Mouse (Mus musculus): Measurements from ENCODE around the gene Sspn. TPM values are rescaled to one million over a fixed set of nuclear protein-coding genes. Genes with fewer than 3 reads are reported as not detected.

Sspn gene
- total RNA-seq, 2 experiments from 2014 or later = 4.1 to 4.5 TPM

DNA sequence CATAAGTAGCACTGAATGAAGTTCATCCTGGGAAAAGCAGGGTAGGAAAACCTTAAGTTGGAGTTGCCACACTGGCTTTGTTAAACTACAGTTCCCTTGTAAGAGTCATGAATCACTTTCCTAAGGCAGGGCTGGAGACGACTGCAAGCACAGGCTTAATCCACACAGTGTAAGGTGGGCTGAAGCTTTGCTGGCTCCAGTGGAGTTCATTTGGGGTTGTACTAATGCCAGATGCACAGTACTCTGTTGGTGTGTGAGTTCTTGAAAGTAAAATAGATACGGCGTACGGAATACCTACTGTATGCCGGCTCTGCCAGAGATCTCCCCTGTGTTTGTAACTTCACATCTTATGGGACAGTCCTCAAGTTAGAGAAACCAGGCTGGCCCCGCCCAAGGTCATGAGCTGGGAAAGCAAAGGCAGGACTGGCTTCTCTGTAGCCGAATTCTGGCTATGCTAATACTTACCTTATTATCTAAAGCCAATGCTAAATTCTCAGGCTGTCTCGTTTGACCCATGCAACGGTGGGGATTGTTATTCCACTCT lies 3.3 kb downstream of the Sspn start:
- no peak for DNase-seq

DNA sequence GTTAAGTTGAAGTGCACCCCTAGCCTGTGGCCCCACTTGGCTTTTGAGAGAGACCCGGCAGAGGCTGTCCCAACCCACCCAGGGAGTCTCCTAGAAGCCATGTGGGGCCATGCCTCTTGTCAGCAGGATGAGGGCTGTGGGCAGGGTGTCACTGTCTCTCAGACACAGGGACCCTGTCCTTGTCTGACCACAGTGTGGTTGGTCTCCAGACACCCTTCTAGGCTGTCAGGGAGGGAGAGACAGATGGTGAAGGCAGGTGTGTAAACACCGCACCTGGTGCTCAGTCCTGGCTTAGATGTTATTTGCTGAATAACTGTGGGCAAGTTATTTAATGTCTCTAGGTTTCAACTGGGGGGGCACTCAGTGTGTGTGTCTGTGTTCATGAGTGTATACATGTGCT lies 4.5 kb downstream of the Sspn start:
- DNase-seq = no peak

DNA sequence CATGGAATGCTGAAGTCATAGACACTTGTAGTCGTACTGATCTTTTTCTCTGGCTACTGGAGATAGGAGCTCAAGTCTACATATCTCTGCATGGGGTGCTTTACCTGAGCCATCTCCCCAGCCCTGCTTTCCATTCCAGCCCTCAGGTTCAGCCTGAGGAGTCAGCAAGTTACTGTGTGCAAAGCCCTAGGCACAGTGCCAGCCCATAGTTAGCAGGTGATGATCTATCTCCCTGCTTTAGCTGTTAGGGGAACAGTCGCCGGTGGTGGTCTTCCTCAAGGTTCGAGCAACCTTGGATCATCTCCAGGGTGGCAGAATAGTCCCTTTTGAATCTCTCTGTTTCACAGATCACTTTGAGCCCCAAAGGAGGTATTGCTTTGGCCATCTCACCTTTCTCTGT lies 5.1 kb downstream of the Sspn start:
- no peak for DNase-seq

DNA sequence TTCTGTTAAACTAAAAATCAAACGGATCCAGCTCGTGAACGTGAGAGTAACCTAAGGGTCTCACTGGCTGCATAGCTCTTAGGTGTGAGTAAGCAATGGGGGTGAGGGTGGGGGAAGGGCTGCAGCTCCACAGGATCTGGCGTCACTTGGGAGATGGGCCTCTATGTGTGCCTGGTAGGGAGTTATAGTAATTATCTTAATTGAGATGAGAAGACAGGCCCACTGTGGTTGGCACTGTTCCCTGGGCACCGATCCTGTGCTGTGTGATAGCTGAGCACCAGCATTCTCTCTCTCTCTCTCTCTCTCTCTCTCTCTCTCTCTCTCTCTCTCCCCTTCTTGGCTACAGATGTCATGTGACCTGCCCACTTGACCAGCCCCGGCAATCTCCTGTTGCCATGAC lies 9.4 kb downstream of the Sspn start:
- DNase-seq = no peak

DNA sequence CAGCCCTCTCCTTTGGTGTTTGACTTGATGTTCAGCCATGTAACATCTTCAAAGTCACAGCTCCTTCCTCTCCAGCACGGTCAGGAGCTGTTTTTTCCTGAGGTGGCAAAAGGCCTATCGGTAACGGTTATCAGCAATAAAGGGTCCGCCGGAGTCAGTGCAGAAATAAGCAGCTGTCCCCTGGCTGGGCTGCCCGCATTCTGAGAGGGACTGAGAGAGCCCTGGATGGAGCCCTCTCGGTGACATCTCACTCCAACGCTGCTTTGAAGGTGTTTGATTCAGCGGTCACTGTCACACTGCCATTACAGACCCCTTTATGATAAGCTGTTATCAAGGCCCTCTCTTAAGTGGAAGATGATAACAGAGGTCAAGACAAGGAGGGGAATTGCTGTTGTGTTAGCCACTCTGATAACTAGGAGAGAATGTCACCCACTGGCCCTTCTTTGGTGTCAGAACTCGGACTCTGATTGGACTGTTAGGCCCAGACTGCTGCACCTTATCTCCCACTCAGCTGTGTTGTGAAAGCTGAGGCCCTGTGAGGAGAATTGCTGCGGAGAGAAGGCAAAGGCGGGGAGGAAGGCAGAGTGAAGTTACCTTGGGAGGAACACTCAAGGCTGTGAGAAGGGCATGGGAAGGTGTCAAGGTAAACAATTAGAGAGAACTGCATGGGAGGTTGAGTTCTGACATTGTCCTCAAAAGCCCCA lies 11.0 kb downstream of the Sspn start:
- no peak for DNase-seq

DNA sequence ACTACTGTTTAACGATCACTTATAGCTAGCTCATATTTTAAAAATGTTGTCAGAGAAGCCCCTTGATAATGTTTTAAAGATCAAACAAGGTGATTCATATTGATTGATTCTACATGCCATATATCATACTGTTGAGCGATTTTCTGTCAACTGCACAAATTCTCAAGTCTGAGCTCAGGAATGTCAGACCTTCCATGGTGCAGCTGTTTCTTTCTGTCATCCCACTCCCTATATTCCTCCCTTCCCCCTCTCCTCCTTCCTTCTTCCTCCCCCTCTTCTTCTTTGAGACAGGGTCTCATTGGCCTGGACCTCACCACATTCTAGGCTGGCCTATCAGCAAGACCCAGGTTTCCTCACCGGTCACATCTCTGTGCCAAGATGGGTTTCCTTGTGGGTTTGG lies 12.0 kb downstream of the Sspn start:
- no peak for DNase-seq

DNA sequence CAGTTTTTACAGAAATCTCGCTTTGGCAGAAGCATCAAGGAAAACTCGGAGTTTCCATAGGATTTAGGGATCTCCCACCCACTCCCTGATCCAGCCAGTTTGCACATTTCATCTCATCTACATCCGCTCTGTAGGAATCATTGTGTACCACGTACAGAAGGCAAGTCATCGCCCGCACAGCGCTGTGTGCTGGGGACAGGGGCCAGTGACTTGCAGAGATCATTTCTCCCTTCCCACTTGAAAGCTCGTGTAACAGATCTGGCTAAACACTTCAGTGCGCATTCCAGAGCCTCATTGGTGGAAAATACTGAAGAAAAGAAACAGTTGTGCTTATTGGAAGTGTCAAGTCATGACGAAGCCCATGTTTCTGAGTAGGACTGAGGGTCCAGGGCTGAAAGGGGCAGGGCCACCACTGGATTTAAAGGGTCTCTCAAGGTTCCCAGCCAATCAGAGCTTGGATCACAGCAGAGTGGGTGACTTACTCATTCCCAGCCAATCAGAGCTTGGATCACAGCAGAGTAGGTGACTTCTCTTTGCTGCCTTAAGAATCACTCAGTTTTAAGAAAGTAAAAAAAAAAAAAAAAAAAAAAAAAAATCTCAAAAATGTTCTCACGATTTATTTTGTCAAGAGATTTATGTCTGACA lies 14.4 kb downstream of the Sspn start:
- DNase-seq = no peak

DNA sequence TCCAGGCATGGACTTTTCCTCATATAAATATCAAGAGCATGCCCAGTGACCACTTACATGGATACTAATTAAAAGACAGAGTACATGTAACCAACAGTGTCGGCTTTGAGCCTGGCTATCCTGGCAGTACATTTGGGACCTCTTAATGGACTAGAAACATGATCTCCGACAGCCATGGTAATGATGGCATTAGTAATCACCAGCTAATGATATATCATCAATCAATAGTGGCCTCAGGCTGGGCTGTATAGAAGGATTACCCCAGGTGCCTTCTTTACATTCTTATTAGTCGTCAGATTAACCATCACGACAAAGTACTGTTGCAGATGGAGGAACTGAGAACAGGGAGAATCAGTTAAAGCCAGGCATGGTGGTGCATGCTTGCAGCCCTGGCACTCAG lies 17.6 kb downstream of the Sspn start:
- DNase-seq = no peak

DNA sequence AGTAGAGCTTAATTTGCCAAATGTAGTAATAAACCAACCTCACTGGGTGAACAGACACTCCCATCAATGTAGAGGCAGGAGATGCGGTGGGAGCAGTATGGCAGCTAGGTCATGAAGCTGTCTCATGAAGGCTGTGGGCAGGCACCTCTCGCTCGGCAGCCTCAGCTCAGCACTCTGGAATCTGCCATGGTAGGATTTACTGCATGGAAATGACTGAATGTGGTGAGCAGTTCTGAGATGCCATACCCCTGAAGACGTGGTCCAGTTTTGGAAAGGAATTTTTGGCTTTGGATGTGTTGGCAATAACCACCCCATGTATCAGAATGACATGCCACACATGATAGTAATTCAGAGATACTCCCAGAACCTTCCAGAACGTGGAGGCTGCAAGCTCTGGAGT lies 19.2 kb downstream of the Sspn start:
- no peak for DNase-seq

DNA sequence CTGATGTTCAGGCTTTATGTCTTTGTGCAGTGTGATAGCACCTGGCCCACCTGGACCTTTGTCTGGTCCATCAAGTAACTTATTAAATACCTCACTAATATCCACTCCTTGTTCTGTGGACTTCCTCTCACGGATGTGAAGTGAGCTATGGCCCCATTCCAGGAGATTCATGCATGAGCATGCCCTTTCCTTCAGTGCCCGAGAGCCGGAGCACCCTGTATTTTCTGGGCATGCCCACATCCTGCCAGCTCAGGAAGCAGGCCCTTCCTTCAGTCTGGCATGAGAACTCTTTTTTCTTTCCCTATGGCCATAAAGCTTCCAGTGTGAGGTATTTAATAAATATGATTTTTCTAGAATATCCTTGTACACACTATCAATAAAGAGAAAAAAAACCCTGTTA lies 21.2 kb downstream of the Sspn start:
- no peak for DNase-seq

DNA sequence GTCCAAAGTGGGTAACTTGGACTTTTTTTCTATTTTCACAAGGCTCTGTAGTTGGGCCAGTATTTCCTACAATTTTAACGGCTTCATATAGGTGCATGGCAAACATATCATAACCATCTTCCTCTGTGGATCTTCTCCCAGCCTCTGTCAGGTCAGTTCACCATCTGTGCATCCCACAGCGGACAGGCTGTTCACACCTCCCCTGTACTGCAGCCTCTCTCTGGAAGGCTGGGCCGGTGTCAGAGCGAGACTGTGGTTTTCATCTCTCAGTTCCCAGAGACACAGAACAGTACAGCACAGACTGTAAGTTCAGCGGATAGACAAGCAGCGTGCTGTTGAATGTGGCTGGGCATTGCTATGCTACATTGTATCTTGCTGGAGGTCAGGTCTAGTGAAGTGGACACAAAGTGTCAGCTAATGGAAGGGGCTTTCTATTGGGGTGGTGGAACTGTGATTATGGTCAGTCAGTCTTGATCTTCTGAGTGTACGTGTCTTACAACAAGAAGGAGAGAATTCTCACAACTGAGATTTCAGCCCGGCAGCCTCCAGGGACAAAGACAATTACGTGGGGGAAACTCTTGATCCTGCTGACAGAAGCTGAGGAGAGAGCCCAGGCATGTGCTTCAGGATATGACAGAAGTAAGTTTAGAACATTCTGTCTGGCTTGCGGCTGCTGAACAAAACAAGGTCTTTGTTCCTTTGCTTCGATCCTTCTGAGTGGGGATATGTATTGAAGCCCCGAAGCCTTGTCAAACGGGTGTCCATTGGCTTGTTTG lies 21.9 kb downstream of the Sspn start:
- no peak for DNase-seq

DNA sequence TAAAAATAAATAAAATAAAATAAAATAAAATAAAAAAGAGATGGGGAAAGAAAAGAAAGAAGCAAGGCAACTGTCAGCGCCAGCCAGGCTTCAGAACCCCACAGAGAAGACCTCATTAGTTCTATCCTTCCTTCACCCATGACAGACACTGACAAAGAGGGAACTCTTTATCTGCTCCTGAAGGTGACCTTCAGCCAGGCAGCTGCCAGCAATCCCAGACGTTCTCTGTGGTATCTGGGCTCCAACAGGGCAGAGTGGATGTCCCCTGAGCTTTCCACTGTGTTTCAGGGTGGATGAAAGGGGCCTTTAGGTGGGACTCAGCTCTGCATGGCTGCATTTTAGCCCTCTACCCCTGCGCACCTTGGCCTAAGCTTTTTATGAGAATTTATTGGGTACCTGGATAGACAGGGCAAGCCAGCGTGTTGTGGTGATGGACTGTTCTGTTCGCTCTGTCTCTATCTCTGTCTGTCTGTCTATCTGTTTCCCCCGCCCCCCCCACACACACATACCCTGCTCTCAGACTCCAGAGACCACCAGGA lies 26.1 kb downstream of the Sspn start:
- DNase-seq = no peak

DNA sequence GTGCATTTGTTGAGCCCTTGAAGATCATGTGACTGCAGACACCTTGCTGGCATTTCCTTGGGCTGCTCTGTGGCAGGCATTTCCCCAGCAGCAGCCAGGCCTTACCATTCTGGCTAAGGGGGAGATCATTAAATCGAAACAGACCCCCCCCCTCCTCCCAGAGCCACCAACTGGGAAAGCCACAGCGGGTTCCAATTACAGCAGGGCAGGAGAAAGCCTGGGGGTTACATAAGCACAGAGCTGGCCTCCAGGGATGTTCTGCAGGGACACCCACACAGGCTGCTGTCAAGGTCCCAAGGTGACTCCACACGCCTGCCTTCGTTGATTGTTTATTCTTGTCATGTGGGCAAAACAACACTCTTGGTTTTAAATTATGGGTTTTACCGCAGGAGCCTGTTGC lies 26.6 kb downstream of the Sspn start:
- no peak for DNase-seq

DNA sequence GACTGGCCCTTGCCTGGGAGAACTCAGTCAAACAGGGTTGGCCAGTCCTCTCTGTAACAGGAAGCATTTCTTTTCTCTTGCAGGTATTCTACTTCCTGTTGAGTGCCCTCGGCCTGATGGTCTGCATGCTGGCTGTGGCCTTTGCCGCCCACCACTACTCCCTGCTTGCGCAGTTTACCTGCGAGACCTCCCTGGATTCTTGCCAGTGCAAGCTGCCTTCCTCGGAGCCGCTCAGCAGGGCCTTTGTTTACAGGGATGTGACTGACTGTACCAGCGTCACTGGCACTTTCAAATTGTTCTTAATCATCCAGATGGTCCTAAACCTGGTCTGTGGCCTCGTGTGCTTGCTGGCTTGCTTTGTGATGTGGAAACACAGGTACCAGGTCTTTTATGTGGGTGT lies 29.6 kb downstream of the Sspn start:
- no peak for DNase-seq

DNA sequence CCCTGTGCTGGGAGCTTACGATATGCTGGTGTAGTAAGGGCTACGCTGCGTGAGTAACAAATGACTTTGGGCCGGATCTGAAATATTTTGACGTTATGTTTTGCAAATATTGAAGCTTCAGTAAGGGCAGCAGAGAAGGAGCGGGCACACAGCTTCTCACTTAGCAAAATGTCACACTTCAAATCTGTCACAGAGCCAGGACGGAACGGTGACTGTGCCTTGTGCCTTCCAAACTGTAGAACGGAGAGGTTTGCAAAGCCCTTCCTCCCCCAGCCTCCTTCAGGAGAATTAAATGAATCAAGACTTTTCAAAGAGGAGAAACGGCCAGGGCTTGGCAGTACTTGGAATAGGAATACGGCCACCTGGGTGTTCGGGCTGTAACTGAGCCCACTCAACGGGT lies 32.5 kb downstream of the Sspn start:
- DNase-seq = no peak

DNA sequence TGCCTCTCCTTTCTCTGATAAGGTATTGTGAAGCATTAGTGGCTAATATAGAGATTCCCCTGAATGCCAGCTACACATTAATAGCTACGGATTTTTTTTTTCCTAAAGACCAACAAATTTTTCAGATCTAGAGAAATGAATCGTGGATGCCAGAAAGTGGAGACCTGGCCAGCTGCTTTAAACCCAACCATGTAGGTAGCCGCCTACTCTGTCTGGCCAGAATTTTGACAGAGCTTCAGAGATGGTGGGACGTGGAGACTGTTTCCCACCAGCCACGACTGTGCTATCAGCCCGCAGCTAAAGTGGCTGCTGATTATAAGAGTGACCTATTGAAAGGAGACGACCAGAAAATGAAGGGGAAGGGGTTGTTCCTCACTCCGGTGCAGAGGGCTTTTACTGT lies 36.3 kb downstream of the Sspn start:
- no peak for DNase-seq

DNA sequence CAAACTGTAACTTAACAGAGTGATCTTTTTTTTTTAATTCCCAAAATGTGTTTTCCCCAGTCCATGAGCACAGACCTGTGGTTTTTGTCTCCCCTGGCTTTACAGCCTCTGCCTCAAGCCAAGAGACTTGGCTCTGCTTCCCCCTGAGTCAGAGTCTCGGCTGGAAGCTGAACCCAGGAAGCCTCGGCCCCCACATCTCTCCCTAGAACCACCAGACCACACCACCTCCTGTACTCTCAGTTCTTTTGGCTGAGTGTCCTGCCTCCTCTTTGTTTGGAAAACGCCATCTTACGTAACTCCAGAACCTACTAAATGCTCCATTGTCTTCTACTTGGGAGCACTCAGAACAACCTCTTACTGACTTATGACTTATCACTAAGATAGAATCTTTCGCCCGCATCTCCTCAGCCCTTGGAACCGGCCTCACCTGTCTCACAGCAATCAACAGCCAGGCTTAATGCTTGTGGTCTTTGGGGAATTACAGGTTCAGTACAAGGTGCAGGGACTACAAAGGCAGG lies 36.9 kb downstream of the Sspn start:
- DNase-seq = peak in 1 of 2 experiments; percentile 22

DNA sequence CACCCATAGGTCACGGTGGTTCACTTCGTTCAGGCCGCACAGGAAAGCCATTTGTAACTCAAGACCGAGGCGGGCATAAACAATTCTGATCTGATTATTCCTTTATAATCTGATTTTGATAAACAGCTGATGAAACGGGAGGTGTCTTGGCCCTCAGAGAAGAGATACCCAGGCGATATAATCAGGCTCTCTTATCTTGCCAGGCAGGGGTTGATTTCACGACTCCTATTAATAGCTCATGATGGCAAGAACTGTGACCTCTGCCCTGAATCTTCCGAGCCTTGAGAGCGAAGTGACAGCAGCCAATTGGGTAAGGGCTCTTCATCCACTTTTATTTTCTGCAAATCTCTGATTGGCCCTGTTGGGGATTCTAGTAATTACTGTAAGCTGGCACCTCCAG lies 37.4 kb downstream of the Sspn start:
- DNase-seq = no peak

DNA sequence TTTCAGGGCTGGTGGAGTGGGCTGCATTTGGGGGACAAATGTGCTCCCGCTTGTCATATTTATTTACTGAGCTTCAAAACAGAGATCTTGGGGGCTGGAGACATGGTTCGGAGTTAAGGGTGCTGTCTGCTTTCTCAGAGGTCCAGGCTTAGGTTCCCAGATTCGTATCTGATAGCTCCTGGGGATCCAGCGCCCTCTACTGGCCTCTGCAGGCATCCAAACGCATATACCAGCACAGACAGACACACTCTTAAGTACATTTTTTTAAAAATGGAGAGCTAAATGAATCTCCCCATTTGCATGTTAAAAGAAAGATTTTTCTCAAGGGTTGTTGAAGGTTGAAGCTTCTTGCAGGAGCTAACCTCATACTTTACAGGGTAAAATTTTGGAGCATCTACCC lies 38.1 kb downstream of the Sspn start:
- DNase-seq = no peak

DNA sequence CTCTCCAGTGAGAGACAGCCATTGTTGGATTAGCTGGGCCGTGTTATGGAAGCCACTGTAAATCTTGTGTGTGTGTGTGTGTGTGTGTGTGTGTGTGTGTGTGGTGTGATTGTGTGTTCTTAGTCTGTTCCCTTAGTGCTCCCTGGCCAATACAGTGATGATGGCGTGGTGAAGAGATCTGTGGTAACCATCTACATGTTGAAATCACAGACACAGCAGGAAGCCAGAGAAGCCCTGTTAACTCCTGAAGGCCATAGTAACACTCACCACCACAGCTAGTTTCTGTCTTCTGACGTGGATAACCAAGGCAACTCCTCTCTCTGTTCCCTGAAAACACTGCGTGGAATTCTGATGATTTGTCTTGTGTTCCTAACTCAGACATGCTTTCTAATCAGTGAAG lies 40.7 kb downstream of the Sspn start:
- DNase-seq = no peak

DNA sequence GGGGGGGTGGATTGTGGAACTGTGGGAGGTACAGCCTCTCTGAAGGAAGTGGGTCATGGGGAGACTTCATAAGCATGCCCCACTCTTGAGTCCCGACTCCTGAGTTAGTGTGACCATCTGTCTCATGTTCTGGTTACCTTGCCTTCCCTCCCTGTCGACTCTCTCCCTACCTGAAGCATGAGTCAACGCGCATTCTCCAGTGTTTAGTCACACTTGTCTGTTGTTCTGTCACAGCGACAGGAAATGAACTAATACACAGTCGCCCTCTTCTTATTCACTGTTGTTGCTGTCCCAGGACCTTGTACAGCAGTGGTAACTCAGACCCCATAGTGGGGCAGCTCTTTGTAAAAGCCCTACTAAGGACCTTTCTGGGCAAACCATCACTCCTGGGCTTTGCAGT lies 41.4 kb downstream of the Sspn start:
- DNase-seq = no peak

DNA sequence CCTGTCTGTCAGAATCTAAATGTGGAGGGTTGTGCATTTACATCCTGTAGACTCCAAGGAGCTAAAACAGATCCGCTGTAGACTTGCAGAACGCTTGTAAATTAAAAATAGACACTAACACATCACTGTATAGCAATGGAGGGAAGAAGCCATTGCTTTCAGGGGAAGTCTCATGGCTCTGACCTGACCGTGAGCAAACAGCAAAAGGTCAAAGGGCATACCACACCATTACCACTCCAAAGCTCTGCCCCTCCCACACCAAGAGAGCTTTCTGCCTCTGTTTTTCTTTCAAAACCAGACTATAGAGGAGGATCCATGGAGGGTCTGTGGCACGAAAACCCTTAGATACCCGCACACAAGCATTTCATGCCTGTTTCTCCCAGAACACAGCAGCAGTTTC lies 41.9 kb downstream of the Sspn start:
- DNase-seq = no peak

DNA sequence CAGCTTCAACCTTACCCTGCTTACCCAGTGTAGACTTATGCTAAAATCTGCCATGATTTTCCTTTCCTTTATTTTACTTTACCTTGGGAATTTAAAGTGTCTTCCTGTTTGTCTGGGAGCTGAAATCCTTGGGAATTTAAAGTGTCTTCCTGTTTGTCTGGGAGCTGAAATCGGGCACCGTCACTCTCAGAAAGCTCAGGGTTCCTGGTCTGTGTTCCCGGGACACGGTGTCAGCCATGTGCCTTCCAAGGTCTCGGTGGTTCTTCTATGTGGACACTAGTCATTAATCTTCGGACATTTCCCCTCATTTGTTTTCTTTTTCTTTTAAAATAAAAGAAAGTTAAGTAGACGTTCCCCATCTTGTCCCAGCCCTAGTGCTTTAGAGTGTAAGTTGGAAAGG lies 43.3 kb downstream of the Sspn start:
- no peak for DNase-seq
